Mouse (Mus musculus) v-Abl transformed pro-B cells (cell line): ENCODE measurements at regions not wholly inside any gene's neighbourhood (a gene's known extent, or its start where the extent isn't known, plus 50 kb on each side); places are given as distances from the start of the nearest gene placed in this dataset.
"Not testable (repeated sequence)": the region's sequence is repeated elsewhere in the genome, so short reads cannot be mapped to it uniquely, and the experiment has no call there.

ENCODE experiments used
- in situ Hi-C, 2 experiments: fragments of 400-800 bp; cut with MboI; formaldehyde crosslinking; loops; one replicate each; pipeline ENCODE4 v1.15.1; 2025; ENCODE audit not compliant: unreplicated experiment in 2 of 2

GRCm38 (mm10) chrX:92981141-92981540, 305.1 kb upstream of the Arx start:
- in situ Hi-C loops, result no loop called here

- in situ Hi-C loops, result no loop called here
These were observed 283.8 kb upstream of the Arx start for GRCm38 (mm10) chrX:93002236-93002976.

GRCm38 (mm10) chrX:93006681-93007080, 279.6 kb upstream of the Arx start:
- in situ Hi-C loops, result no loop called here

GRCm38 (mm10) chrX:93011578-93011977, 274.7 kb upstream of the Arx start:
- in situ Hi-C loops, result no loop called here

GRCm38 (mm10) chrX:93016391-93016790, 269.9 kb upstream of the Arx start:
- in situ Hi-C loops, result no loop called here

GRCm38 (mm10) chrX:93041096-93041495, 245.1 kb upstream of the Arx start:
- in situ Hi-C loops, result no loop called here

GRCm38 (mm10) chrX:93042736-93043135, 243.5 kb upstream of the Arx start:
- in situ Hi-C loops, result no loop called here

- in situ Hi-C loops, result no loop called here
These were observed 237.1 kb upstream of the Arx start for GRCm38 (mm10) chrX:93048967-93049754.

- in situ Hi-C loops, result loop anchor here (25.0 kb wide), 2 partner anchors 213 to 738 kb away; no protein-coding TSS in a partner anchor
These were observed 236.5 kb upstream of the Arx start for GRCm38 (mm10) chrX:93049755-93050143.

GRCm38 (mm10) chrX:93059533-93059932, 226.7 kb upstream of the Arx start:
- in situ Hi-C loops, result loop anchor here (25.0 kb wide), 2 partner anchors 203 to 728 kb away; no protein-coding TSS in a partner anchor

- in situ Hi-C loops, result loop anchor here (10.0 to 25.0 kb wide), 4 partner anchors 193 to 816 kb away; no protein-coding TSS in a partner anchor
These were observed 217.4 kb upstream of the Arx start for GRCm38 (mm10) chrX:93068884-93069283.

- in situ Hi-C loops, result loop anchor here (5.0 to 25.0 kb wide), 7 partner anchors 193 to 818 kb away; no protein-coding TSS in a partner anchor
These were observed 216.5 kb upstream of the Arx start for GRCm38 (mm10) chrX:93069569-93070289.

GRCm38 (mm10) chrX:93070290-93070611, 216.0 kb upstream of the Arx start:
- in situ Hi-C loops, result loop anchor here (5.0 to 25.0 kb wide), 5 partner anchors 192 to 817 kb away; no protein-coding TSS in a partner anchor

- in situ Hi-C loops, result no loop called here
These were observed 197.3 kb upstream of the Arx start for GRCm38 (mm10) chrX:93088976-93089375.

GRCm38 (mm10) chrX:93097551-93097950, 188.7 kb upstream of the Arx start:
- in situ Hi-C loops, result no loop called here

- in situ Hi-C loops, result no loop called here
These were observed 178.2 kb upstream of the Arx start for GRCm38 (mm10) chrX:93107930-93108567.

GRCm38 (mm10) chrX:93154367-93154766, 131.9 kb upstream of the Arx start:
- in situ Hi-C loops, result not testable (repeated sequence)

GRCm38 (mm10) chrX:93159105-93159504, 127.1 kb upstream of the Arx start:
- in situ Hi-C loops, result no loop called here

- in situ Hi-C loops, result no loop called here
These were observed 125.3 kb upstream of the Arx start for GRCm38 (mm10) chrX:93160956-93161355.
